Mouse (Mus musculus): ENCODE measurements at regions not wholly inside any gene's neighbourhood (a gene's known extent, or its start where the extent isn't known, plus 50 kb on each side); places are given as distances from the start of the nearest gene placed in this dataset.

DNA sequence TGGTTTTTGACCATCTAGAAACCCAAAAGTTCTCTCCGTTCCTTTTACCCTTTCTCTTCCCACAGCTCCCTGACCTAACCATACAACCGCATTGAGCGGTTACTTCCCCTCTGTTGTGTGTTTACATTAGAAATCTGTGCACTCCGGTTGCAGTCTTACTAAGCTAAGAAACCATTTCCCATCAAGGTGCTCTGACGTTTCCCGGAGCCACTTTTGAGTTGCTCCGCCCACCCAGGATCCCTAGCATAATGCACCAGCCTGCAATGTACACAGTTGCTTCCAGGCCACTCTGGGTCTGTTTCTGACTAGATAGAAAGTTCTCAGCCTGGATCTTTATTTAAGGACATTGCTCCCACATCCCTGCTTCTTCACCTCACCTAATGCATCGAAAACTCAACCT is 71.7 kb downstream of the Olfr267 start:
- Histone ChIP-seq H3K4me1 (ENCODE audit: control insufficient read depth in 2 of 2, insufficient read depth in 2 of 2, low read length in 2 of 2, poor library complexity in 1 of 2) (no peaks in the 10 kb centered on the region), H3K4me3 (ENCODE audit: insufficient read depth in 1 of 2, low read depth in 1 of 2, low read length in 2 of 2, poor library complexity in 1 of 2, severe bottlenecking in 1 of 2) (no peak overlapping the region), H3K9me3 (ENCODE audit: control insufficient read depth, insufficient read depth, low read depth, low read length) (no peaks in the 10 kb centered on the region), H3K27ac (ENCODE audit: insufficient read depth, low read depth, low read length, poor library complexity, severe bottlenecking) (no peak overlapping the region), H3K36me3 (ENCODE audit: control insufficient read depth, insufficient read depth, low read length, poor library complexity, severe bottlenecking) (no peaks in the 10 kb centered on the region), H3K9ac (ENCODE audit: insufficient read depth, low read depth, low read length, poor library complexity, severe bottlenecking) (no peak overlapping the region)
- DNase-seq (ENCODE audit: low read depth, low spot score), result no peak
- in situ Hi-C loops (cut with MboI; ENCODE audit: low sequenced_read_pairs in 2 of 2, unreplicated experiment in 2 of 2), result no loop called here
- no peak for TF ChIP-seq MAFK (IDR thresholded peaks at IDR 0.05; ENCODE audit: insufficient read depth, low read depth, low read length)
- no peak for TF ChIP-seq ZNF384 (IDR thresholded peaks at IDR 0.05; ENCODE audit: low read depth, low read length)
- TF ChIP-seq CHD2 (IDR thresholded peaks at IDR 0.05; ENCODE audit: low read depth, low read length), result no peak
- TF ChIP-seq HCFC1 (IDR thresholded peaks at IDR 0.05; ENCODE audit: borderline replicate concordance, insufficient read depth, low read length), result no peak
- no peak for TF ChIP-seq ZC3H11A (IDR thresholded peaks at IDR 0.05; ENCODE audit: borderline replicate concordance, low read depth, low read length)

DNA sequence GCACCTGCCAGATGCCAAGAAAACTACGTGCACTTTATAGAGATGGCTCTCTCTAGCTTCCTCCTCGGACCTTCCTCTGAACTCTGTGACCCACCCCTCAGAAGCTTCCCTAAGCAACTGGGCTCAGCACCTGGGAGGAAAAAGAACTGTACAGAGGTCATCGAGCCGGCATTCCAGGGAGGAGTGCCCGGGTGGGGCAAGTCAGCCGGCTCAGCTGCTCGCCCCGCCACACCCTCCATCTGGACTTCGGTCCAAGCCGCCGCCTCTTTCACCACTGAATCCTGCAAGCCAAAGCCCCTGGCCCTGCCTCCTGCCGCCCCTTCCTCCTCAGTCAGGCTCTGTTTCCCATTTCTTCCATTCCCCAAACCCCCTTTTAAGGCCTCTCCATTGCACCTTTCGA is 73.3 kb downstream of the Olfr267 start:
- Histone ChIP-seq H3K9ac (ENCODE audit: insufficient read depth, low read depth, low read length, poor library complexity, severe bottlenecking) (no peak overlapping the region), H3K4me1 (ENCODE audit: control insufficient read depth in 2 of 2, insufficient read depth in 2 of 2, low read length in 2 of 2, poor library complexity in 1 of 2) (no peaks in the 10 kb centered on the region), H3K9me3 (ENCODE audit: control insufficient read depth, insufficient read depth, low read depth, low read length) (no peaks in the 10 kb centered on the region), H3K27ac (ENCODE audit: insufficient read depth, low read depth, low read length, poor library complexity, severe bottlenecking) (no peak overlapping the region), H3K36me3 (ENCODE audit: control insufficient read depth, insufficient read depth, low read length, poor library complexity, severe bottlenecking) (no peaks in the 10 kb centered on the region), H3K4me3 (ENCODE audit: insufficient read depth in 1 of 2, low read depth in 1 of 2, low read length in 2 of 2, poor library complexity in 1 of 2, severe bottlenecking in 1 of 2) (no peak overlapping the region)
- DNase-seq (ENCODE audit: low read depth, low spot score), result peak; percentile 63
- TF ChIP-seq ZC3H11A (IDR thresholded peaks at IDR 0.05; ENCODE audit: borderline replicate concordance, low read depth, low read length), result no peak
- no peak for TF ChIP-seq ZNF384 (IDR thresholded peaks at IDR 0.05; ENCODE audit: low read depth, low read length)
- TF ChIP-seq MAFK (IDR thresholded peaks at IDR 0.05; ENCODE audit: insufficient read depth, low read depth, low read length), result no peak
- no peak for TF ChIP-seq HCFC1 (IDR thresholded peaks at IDR 0.05; ENCODE audit: borderline replicate concordance, insufficient read depth, low read length)
- no peak for TF ChIP-seq CHD2 (IDR thresholded peaks at IDR 0.05; ENCODE audit: low read depth, low read length)
- in situ Hi-C loops (cut with MboI; ENCODE audit: low sequenced_read_pairs in 2 of 2, unreplicated experiment in 2 of 2), result no loop called here

DNA sequence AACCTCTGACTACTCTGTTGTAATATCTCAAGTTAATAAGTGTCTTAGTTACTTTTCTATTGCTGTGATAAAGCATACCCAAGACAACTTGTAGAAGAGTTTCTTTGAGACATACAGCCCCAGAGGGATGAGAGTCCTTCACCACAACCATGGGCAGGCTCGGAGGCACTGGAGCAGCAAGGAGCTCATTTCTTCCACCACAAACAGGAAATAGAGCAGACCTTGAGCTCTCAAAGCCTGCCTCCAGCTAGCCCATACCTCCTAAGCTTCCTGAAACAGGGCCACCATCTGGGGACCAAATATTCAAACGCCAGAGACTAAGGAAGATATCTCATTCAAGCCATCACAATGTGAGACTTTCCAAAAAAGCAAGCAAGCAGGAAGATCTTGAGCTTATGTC is 74.6 kb downstream of the Olfr267 start:
- no peak for TF ChIP-seq ZC3H11A (IDR thresholded peaks at IDR 0.05; ENCODE audit: borderline replicate concordance, low read depth, low read length)
- Histone ChIP-seq H3K9me3 (ENCODE audit: control insufficient read depth, insufficient read depth, low read depth, low read length) (no peaks in the 10 kb centered on the region), H3K27ac (ENCODE audit: insufficient read depth, low read depth, low read length, poor library complexity, severe bottlenecking) (no peak overlapping the region), H3K4me1 (ENCODE audit: control insufficient read depth in 2 of 2, insufficient read depth in 2 of 2, low read length in 2 of 2, poor library complexity in 1 of 2) (no peaks in the 10 kb centered on the region), H3K9ac (ENCODE audit: insufficient read depth, low read depth, low read length, poor library complexity, severe bottlenecking) (no peak overlapping the region), H3K36me3 (ENCODE audit: control insufficient read depth, insufficient read depth, low read length, poor library complexity, severe bottlenecking) (no peaks in the 10 kb centered on the region), H3K4me3 (ENCODE audit: insufficient read depth in 1 of 2, low read depth in 1 of 2, low read length in 2 of 2, poor library complexity in 1 of 2, severe bottlenecking in 1 of 2) (no peak overlapping the region)
- DNase-seq (ENCODE audit: low read depth, low spot score), result no peak
- in situ Hi-C loops (cut with MboI; ENCODE audit: low sequenced_read_pairs in 2 of 2, unreplicated experiment in 2 of 2), result no loop called here

DNA sequence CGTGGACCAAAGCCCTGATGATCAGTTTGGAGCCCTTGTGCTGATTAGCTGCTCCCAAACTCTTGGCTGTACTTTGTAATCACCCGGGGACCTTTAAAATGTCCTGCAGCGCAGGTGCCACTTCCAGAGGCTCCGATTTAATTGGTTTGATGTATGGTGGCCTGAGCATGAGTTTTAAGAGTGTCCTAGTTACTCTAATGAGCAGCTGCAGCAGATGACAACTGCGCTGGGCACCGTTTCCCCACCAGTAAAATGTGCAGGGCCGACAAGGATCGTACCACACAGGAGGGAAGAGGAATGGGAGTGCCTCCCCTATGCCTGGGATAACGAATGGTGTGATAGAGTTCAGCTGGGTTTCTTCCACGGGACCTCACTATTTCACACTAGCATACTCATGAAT is 75.3 kb downstream of the Olfr267 start:
- TF ChIP-seq MAFK (IDR thresholded peaks at IDR 0.05; ENCODE audit: insufficient read depth, low read depth, low read length), result no peak
- no peak for TF ChIP-seq CHD2 (IDR thresholded peaks at IDR 0.05; ENCODE audit: low read depth, low read length)
- no peak for TF ChIP-seq ZNF384 (IDR thresholded peaks at IDR 0.05; ENCODE audit: low read depth, low read length)
- no peak for TF ChIP-seq ZC3H11A (IDR thresholded peaks at IDR 0.05; ENCODE audit: borderline replicate concordance, low read depth, low read length)
- TF ChIP-seq HCFC1 (IDR thresholded peaks at IDR 0.05; ENCODE audit: borderline replicate concordance, insufficient read depth, low read length), result no peak
- H3K27ac ChIP-seq (ENCODE audit: insufficient read depth, low read depth, low read length, poor library complexity, severe bottlenecking), result no peak overlapping the region
- no peaks in the 10 kb centered on the region for H3K4me1 ChIP-seq (ENCODE audit: control insufficient read depth in 2 of 2, insufficient read depth in 2 of 2, low read length in 2 of 2, poor library complexity in 1 of 2)
- in situ Hi-C loops (cut with MboI; ENCODE audit: low sequenced_read_pairs in 2 of 2, unreplicated experiment in 2 of 2), result no loop called here
- no peak overlapping the region for H3K4me3 ChIP-seq (ENCODE audit: insufficient read depth in 1 of 2, low read depth in 1 of 2, low read length in 2 of 2, poor library complexity in 1 of 2, severe bottlenecking in 1 of 2)
- no peak overlapping the region for H3K9ac ChIP-seq (ENCODE audit: insufficient read depth, low read depth, low read length, poor library complexity, severe bottlenecking)
- DNase-seq (ENCODE audit: low read depth, low spot score), result no peak
- no peaks in the 10 kb centered on the region for H3K36me3 ChIP-seq (ENCODE audit: control insufficient read depth, insufficient read depth, low read length, poor library complexity, severe bottlenecking)
- H3K9me3 ChIP-seq (ENCODE audit: control insufficient read depth, insufficient read depth, low read depth, low read length), result no peaks in the 10 kb centered on the region

DNA sequence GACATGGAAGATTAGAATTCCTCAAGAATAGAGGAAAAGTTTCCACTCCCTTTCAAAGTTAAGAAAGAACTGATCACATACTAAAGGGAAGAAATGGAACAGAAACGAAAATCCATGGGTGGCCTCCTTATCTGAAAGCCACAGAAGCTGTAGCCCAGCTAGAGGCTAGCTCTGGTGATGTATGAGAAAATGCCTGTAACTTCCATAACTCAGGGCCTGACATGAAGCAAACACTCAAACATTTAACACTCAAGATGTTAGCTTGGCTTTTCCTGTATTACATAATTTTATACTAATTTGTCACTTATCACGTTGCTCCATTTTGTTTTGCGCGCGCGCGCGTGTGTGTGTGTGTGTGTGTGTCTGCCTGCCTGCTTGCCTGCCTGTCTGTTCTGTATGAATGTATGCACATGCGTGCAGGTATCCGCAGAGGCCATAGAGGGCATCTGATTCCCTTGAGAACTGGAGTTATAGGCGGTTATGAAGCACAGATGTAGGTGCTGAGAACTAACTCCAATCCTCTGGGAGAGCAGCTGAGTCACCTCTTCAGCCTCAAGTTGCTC is 88.2 kb downstream of the Olfr267 start:
- Histone ChIP-seq H3K9ac (ENCODE audit: insufficient read depth, low read depth, low read length, poor library complexity, severe bottlenecking) (no peak overlapping the region), H3K4me1 (ENCODE audit: control insufficient read depth in 2 of 2, insufficient read depth in 2 of 2, low read length in 2 of 2, poor library complexity in 1 of 2) (no peaks in the 10 kb centered on the region), H3K9me3 (ENCODE audit: control insufficient read depth, insufficient read depth, low read depth, low read length) (no peaks in the 10 kb centered on the region), H3K27ac (ENCODE audit: insufficient read depth, low read depth, low read length, poor library complexity, severe bottlenecking) (no peak overlapping the region), H3K4me3 (ENCODE audit: insufficient read depth in 1 of 2, low read depth in 1 of 2, low read length in 2 of 2, poor library complexity in 1 of 2, severe bottlenecking in 1 of 2) (no peak overlapping the region), H3K36me3 (ENCODE audit: control insufficient read depth, insufficient read depth, low read length, poor library complexity, severe bottlenecking) (no peaks in the 10 kb centered on the region)
- in situ Hi-C loops (cut with MboI; ENCODE audit: low sequenced_read_pairs in 2 of 2, unreplicated experiment in 2 of 2), result no loop called here
- no peak for TF ChIP-seq CHD2 (IDR thresholded peaks at IDR 0.05; ENCODE audit: low read depth, low read length)
- TF ChIP-seq ZC3H11A (IDR thresholded peaks at IDR 0.05; ENCODE audit: borderline replicate concordance, low read depth, low read length), result no peak
- TF ChIP-seq HCFC1 (IDR thresholded peaks at IDR 0.05; ENCODE audit: borderline replicate concordance, insufficient read depth, low read length), result no peak
- TF ChIP-seq ZNF384 (IDR thresholded peaks at IDR 0.05; ENCODE audit: low read depth, low read length), result no peak
- TF ChIP-seq MAFK (IDR thresholded peaks at IDR 0.05; ENCODE audit: insufficient read depth, low read depth, low read length), result no peak
- no peak for DNase-seq (ENCODE audit: low read depth, low spot score)

All from ES-E14 (cell line).